ENCODE assay signal across 12 mouse cellular contexts in genomic region chr11:64010724-64011496, GRCm38 (mm10).
A peak's percentile ranks its signal among the peaks of the same experiment; 100 is the strongest.
DNase-seq lines count a peak whose midpoint lies in the region; ATAC-seq lines count a peak whose summit lies in the region.
"Had no signal": no experiment of that assay in that cellular context is flagged by ENCODE, and none has a peak within 500 bp of the region (broad histone marks: within the 10 kb centered on the region; RNA-seq: fewer than 3 reads in every experiment).

No protein-coding gene starts in this region.

- no peak for DNase-seq in forebrain, embryonic 11.5 days (ENCODE audit: low spot score)
- DNase-seq in kidney, postnatal 14 days, result no peak
- DNase-seq in layer of hippocampus, adult 9-11 months, result no peak
- DNase-seq: midbrain, embryonic 14.5 days; right cerebral cortex, postnatal 4 days had no signal

- ATAC-seq in forebrain, embryonic 11.5 days (replicated peaks; ENCODE audit: low FRiP score), result 0 out of 2 replicates have a peak, but pooled peaks have one; percentile 18
- no peak for ATAC-seq in forebrain, embryonic 15.5 days (replicated peaks)
- peak; percentile 49 for ATAC-seq in kidney, embryonic 14.5 days (ENCODE audit: low FRiP score, low TSS enrichment)
- ATAC-seq in erythroblast, adult 5-6 weeks (replicated peaks; ENCODE audit: low FRiP score, poor library complexity, severe bottlenecking), result peak; percentile 94
- peak; percentile 97 for ATAC-seq in megakaryocyte progenitor cell, adult 5-6 weeks (replicated peaks; ENCODE audit: poor library complexity)
- no peak for ATAC-seq in intestine, embryonic 16.5 days

- H3K27ac ChIP-seq in forebrain, embryonic 11.5 days (ENCODE audit: low read depth, low read length), result no peak overlapping the region
- H3K27ac ChIP-seq in forebrain, embryonic 15.5 days (replicated peaks), result no peak overlapping the region
- no peak overlapping the region for H3K27ac ChIP-seq in kidney, embryonic 14.5 days (ENCODE audit: low read depth, low read length)
- no peak overlapping the region for H3K27ac ChIP-seq in intestine, embryonic 16.5 days (ENCODE audit: low read length)
- H3K27ac ChIP-seq: embryonic facial prominence, embryonic 12.5 days; lung, embryonic 15.5 days had no signal

- 49% methylated on average over 22 of the region's 22 CpGs for WGBS in forebrain, embryonic 11.5 days
- 43% methylated on average over 22 of the region's 22 CpGs for WGBS in forebrain, embryonic 15.5 days
- WGBS in kidney, embryonic 14.5 days, result 32% methylated on average over 22 of the region's 22 CpGs
- 52% methylated on average over 22 of the region's 22 CpGs for WGBS in intestine, embryonic 16.5 days

- no peak overlapping the region for H3K9ac ChIP-seq in forebrain, embryonic 11.5 days (ENCODE audit: low read length)
- no peak overlapping the region for H3K9ac ChIP-seq in forebrain, embryonic 15.5 days (replicated peaks)
- H3K9ac ChIP-seq in kidney, embryonic 14.5 days (ENCODE audit: low read depth, low read length), result no peak overlapping the region
- no peak overlapping the region for H3K9ac ChIP-seq in intestine, embryonic 16.5 days (ENCODE audit: low read depth, low read length)
- H3K9ac ChIP-seq: embryonic facial prominence, embryonic 12.5 days; lung, embryonic 15.5 days had no signal

- no peak overlapping the region for H3K4me3 ChIP-seq in forebrain, embryonic 11.5 days (ENCODE audit: low read depth, low read length)
- H3K4me3 ChIP-seq in forebrain, embryonic 15.5 days, result no peak overlapping the region
- H3K4me3 ChIP-seq in kidney, embryonic 14.5 days (ENCODE audit: low read length), result no peak overlapping the region
- no peak overlapping the region for H3K4me3 ChIP-seq in intestine, embryonic 16.5 days (ENCODE audit: low read length)
- H3K4me3 ChIP-seq: embryonic facial prominence, embryonic 12.5 days; lung, embryonic 15.5 days had no signal

- no peaks in the 10 kb centered on the region for H3K36me3 ChIP-seq in forebrain, embryonic 11.5 days (ENCODE audit: control insufficient read depth, insufficient read depth, low read length)
- no peaks in the 10 kb centered on the region for H3K36me3 ChIP-seq in forebrain, embryonic 15.5 days
- no peaks in the 10 kb centered on the region for H3K36me3 ChIP-seq in kidney, embryonic 14.5 days (ENCODE audit: control insufficient read depth, insufficient read depth, low read length)
- no peaks in the 10 kb centered on the region for H3K36me3 ChIP-seq in intestine, embryonic 16.5 days (ENCODE audit: control insufficient read depth, insufficient read depth, low read length)
- H3K36me3 ChIP-seq: embryonic facial prominence, embryonic 12.5 days; lung, embryonic 15.5 days had no signal

- H3K4me1 ChIP-seq in forebrain, embryonic 11.5 days (replicated peaks; ENCODE audit: control insufficient read depth, insufficient read depth, low read length), result peaks cover 7% of the 10 kb centered on the region
- H3K4me1 ChIP-seq in forebrain, embryonic 15.5 days, result no peaks in the 10 kb centered on the region
- H3K4me1 ChIP-seq in kidney, embryonic 14.5 days (ENCODE audit: control insufficient read depth, insufficient read depth, low read length), result no peaks in the 10 kb centered on the region; the same call in 1 of the 2 replicates
- no peaks in the 10 kb centered on the region for H3K4me1 ChIP-seq in intestine, embryonic 16.5 days (ENCODE audit: control insufficient read depth, insufficient read depth, low read length)

- no peaks in the 10 kb centered on the region for H3K27me3 ChIP-seq in forebrain, embryonic 11.5 days (ENCODE audit: control insufficient read depth, insufficient read depth, low read length)
- H3K27me3 ChIP-seq in forebrain, embryonic 15.5 days, result no peaks in the 10 kb centered on the region
- no peaks in the 10 kb centered on the region for H3K27me3 ChIP-seq in kidney, embryonic 14.5 days (ENCODE audit: control insufficient read depth, insufficient read depth, low read length)
- H3K27me3 ChIP-seq in intestine, embryonic 16.5 days (replicated peaks; ENCODE audit: control insufficient read depth, insufficient read depth, low read length), result no peaks in the 10 kb centered on the region
- H3K27me3 ChIP-seq: embryonic facial prominence, embryonic 12.5 days; lung, embryonic 15.5 days had no signal

- H3K4me2 ChIP-seq in forebrain, embryonic 11.5 days (ENCODE audit: low read depth, low read length, severe bottlenecking), result no peak overlapping the region
- no peak overlapping the region for H3K4me2 ChIP-seq in forebrain, embryonic 15.5 days (replicated peaks)
- no peak overlapping the region for H3K4me2 ChIP-seq in kidney, embryonic 14.5 days (replicated peaks; ENCODE audit: low read depth, low read length)
- H3K4me2 ChIP-seq in intestine, embryonic 16.5 days (ENCODE audit: low read depth, low read length), result no peak overlapping the region
- H3K4me2 ChIP-seq: embryonic facial prominence, embryonic 12.5 days; lung, embryonic 15.5 days had no signal

- H3K9me3 ChIP-seq in forebrain, embryonic 11.5 days (ENCODE audit: control insufficient read depth, low read length), result no peaks in the 10 kb centered on the region
- no peaks in the 10 kb centered on the region for H3K9me3 ChIP-seq in forebrain, embryonic 15.5 days
- no peaks in the 10 kb centered on the region; the same call in 1 of the 2 replicates for H3K9me3 ChIP-seq in kidney, embryonic 14.5 days (ENCODE audit: control insufficient read depth, low read length)
- no peaks in the 10 kb centered on the region for H3K9me3 ChIP-seq in intestine, embryonic 16.5 days (ENCODE audit: control insufficient read depth, low read length)
- H3K9me3 ChIP-seq: embryonic facial prominence, embryonic 12.5 days; lung, embryonic 15.5 days had no signal

Comparison
In these comparisons a context has a peak if more than half of its experiments do, and no peak if none do; other contexts are left out.
1. ATAC-seq: peak in forebrain, embryonic 11.5 days (single experiment), kidney, embryonic 14.5 days (single experiment), erythroblast, adult 5-6 weeks (single experiment) and megakaryocyte progenitor cell, adult 5-6 weeks (single experiment); none in forebrain, embryonic 15.5 days (single experiment) and intestine, embryonic 16.5 days (single experiment).